Mouse (Mus musculus) embryonic facial prominence, embryonic 12.5 days (tissue): Measurements from ENCODE around the gene Tie1. TPM values are rescaled to one million over a fixed set of nuclear protein-coding genes. Genes with fewer than 3 reads are reported as not detected.

Experiments
- ATAC-seq: fragments of 200-750 bp; cut with Nextera tagmentation; 2 replicates; pipeline ENCODE4 v1.8.0; 2017; ENCODE audit not compliant: insufficient number of reproducible peaks, insufficient read depth, low FRiP score, low TSS enrichment
- H3K27ac ChIP-seq: fragments of 300-500 bp; sonication (generic); 2 replicates; pipeline ENCODE4 v1.5.1; 2016; ENCODE audit warnings: mild to moderate bottlenecking
- H3K27me3 ChIP-seq: fragments of 300-500 bp; sonication (generic); 2 replicates; pipeline ENCODE4 v1.6.1; 2016; ENCODE audit warnings: mild to moderate bottlenecking, moderate library complexity
- H3K36me3 ChIP-seq: fragments of 300-500 bp; sonication (generic); 2 replicates; pipeline ENCODE4 v1.6.1; 2016; ENCODE audit warnings: mild to moderate bottlenecking
- H3K4me1 ChIP-seq: fragments of 300-500 bp; sonication (generic); 2 replicates; pipeline ENCODE4 v1.6.1; 2016
- H3K4me2 ChIP-seq: fragments of 300-500 bp; sonication (generic); replicated peaks from 2 replicates; pipeline ENCODE4 v1.6.1; 2016; ENCODE audit warnings: mild to moderate bottlenecking, moderate library complexity
- H3K4me3 ChIP-seq: fragments of 300-500 bp; sonication (generic); 2 replicates; pipeline ENCODE4 v1.5.1; 2016; ENCODE audit warnings: mild to moderate bottlenecking
- H3K9ac ChIP-seq: fragments of 300-500 bp; sonication (generic); 2 replicates; pipeline ENCODE4 v1.6.1; 2016; ENCODE audit warnings: mild to moderate bottlenecking, moderate library complexity
- H3K9me3 ChIP-seq: fragments of 300-500 bp; sonication (generic); 2 replicates; pipeline ENCODE4 v1.6.1; 2016; ENCODE audit warnings: mild to moderate bottlenecking, moderate library complexity
- WGBS: fragments of 180-500 bp; shearing (Covaris S2); methylation state at CpG from one replicate; pipeline ENCODE4 v1.1.7; 2016; 5-methylcytosine and 5-hydroxymethylcytosine counted together
- polyA plus RNA-seq: library from polyadenylated mRNA; unstranded; fragments of >200 nt; fragmentation: Nextera tagmentation; extraction: Ambion mirVana; gene quantifications from 2 replicates; pipeline ENCODE4 v1.2.1, GENCODE M21; 2016

Gene Tie1
- polyA plus RNA-seq, 1 experiment from 2014 or later: 23.3 TPM

DNA sequence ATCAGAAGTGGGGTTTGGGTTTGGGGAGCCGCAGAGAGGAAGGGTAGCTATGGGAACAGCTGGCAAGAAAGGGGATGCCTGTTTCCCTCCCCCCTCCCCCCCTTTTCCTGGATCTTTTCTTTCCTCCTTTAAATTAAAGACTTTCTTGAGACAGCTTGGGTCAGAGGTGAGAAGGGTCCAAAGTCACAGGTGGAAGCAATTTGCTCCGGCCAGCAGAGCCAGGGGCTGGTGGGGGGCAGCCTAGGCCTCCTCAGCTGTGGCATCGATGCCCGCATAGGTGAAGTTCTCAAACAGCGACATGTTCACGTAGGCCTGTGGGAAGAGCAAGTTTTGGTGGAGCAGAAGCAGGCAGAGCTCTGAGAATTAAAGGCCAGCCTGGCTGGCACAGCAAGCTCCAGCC is 18.6 kb downstream of the Tie1 start:
- Histone ChIP-seq H3K9me3 (no peaks in the 10 kb centered on the region), H3K27ac (no peak overlapping the region), H3K9ac (no peak overlapping the region), H3K4me1 (peaks cover 11% of the 10 kb centered on the region; the same call in 1 of the 2 replicates), H3K36me3 (no peaks in the 10 kb centered on the region), H3K4me3 (no peak overlapping the region), H3K4me2 (no peak overlapping the region), H3K27me3 (no peaks in the 10 kb centered on the region)
- no peak for ATAC-seq
- WGBS: 30% methylated on average over 6 of the region's 6 CpGs

DNA sequence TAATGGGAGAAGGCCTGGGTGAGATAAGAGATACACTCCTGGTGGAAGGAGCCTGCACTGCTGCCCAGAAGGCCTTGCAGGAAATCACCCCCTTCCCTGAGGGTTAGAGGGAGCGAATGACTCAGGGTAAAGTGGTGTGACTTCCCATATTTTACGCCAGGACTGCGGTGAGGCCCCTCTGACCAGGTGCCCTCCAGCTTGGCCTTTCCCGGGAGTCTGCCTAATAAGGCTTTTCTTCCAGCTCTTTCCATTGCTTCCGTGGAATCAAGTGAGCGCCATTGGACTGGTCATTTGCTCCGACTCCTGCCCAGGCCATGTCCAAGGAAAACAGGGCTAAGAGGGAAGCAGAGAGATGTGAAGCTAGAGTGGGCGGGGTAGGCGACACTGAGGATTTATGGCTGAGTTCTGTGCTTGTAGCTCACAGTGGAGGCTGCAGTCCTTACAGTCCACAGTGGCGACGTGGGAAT is 24.1 kb downstream of the Tie1 start:
- ATAC-seq: no peak
- peaks cover 5% of the 10 kb centered on the region; the same call in 1 of the 2 replicates for H3K4me1 ChIP-seq
- H3K4me3 ChIP-seq: no peak overlapping the region
- 50% methylated on average over 11 of the region's 11 CpGs for WGBS
- no peak overlapping the region for H3K27ac ChIP-seq
- H3K27me3 ChIP-seq: no peaks in the 10 kb centered on the region
- H3K4me2 ChIP-seq: no peak overlapping the region
- no peak overlapping the region for H3K9ac ChIP-seq
- H3K36me3 ChIP-seq: no peaks in the 10 kb centered on the region
- H3K9me3 ChIP-seq: no peaks in the 10 kb centered on the region

DNA sequence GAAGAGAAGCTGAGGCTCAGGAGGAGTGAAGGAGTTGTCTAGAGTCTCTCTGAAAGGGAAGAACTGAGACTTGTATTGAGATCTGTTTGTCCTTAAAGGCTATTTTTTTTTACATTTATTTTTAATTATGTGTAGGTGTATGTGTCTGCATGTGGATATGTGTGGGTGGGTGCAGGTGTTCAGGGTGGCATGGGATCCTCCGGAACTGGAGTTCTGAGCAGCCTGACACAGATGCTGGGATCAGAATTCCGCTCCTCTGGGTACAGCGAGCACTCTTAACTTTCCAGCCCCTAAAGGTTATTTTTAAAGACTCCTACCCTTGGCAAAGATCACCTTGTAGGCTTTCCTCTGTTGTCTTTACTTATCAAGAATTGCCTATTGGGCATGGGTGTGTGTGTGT is 24.9 kb downstream of the Tie1 start:
- WGBS: 85% methylated on average over 3 of the region's 3 CpGs
- H3K9ac ChIP-seq: no peak overlapping the region

GRCm38 (mm10) chr4:118457345-118457975 is 32.4 kb downstream of the Tie1 start, which contains the start of gene Mpl:
Mpl (minus strand) TSS chr4:118457513.
- H3K27ac ChIP-seq: no peak within 1 kb of the TSS
- no peak for ATAC-seq
- H3K4me1 ChIP-seq: no peaks in the 10 kb centered on the region
- no peak within 1 kb of the TSS for H3K4me3 ChIP-seq
- no peaks in the 10 kb centered on the region for H3K9me3 ChIP-seq
- H3K4me2 ChIP-seq: no peak within 1 kb of the TSS
- H3K36me3 ChIP-seq: no peaks in the 10 kb centered on the region
- H3K27me3 ChIP-seq: no peaks in the 10 kb centered on the region
- WGBS: 70% methylated on average over 9 of the region's 9 CpGs
- H3K9ac ChIP-seq: no peak within 1 kb of the TSS

More for the DNA sequence above, 24.9 kb downstream of the Tie1 start:
- Histone ChIP-seq H3K27me3 (no peaks in the 10 kb centered on the region), H3K4me2 (no peak overlapping the region), H3K9me3 (no peaks in the 10 kb centered on the region), H3K4me1 (0 out of 2 replicates have a peak, but pooled peaks cover 2% of the 10 kb centered on the region), H3K4me3 (no peak overlapping the region), H3K27ac (no peak overlapping the region), H3K36me3 (no peaks in the 10 kb centered on the region)
- no peak for ATAC-seq

GRCm38 (mm10) chr4:118446415-118447153 is 43.3 kb downstream of the Tie1 start:
- Histone ChIP-seq H3K4me1 (peaks cover 6% of the 10 kb centered on the region), H3K9me3 (no peaks in the 10 kb centered on the region), H3K4me2 (peak overlapping the region; percentile 65), H3K27ac (no peak overlapping the region), H3K4me3 (peak overlapping the region; percentile 37), H3K36me3 (no peaks in the 10 kb centered on the region), H3K27me3 (no peaks in the 10 kb centered on the region), H3K9ac (peak overlapping the region; percentile 41)
- 29% methylated on average over 24 of the region's 24 CpGs for WGBS
- peak; percentile 25; the same call in 1 of the 2 replicates for ATAC-seq

DNA sequence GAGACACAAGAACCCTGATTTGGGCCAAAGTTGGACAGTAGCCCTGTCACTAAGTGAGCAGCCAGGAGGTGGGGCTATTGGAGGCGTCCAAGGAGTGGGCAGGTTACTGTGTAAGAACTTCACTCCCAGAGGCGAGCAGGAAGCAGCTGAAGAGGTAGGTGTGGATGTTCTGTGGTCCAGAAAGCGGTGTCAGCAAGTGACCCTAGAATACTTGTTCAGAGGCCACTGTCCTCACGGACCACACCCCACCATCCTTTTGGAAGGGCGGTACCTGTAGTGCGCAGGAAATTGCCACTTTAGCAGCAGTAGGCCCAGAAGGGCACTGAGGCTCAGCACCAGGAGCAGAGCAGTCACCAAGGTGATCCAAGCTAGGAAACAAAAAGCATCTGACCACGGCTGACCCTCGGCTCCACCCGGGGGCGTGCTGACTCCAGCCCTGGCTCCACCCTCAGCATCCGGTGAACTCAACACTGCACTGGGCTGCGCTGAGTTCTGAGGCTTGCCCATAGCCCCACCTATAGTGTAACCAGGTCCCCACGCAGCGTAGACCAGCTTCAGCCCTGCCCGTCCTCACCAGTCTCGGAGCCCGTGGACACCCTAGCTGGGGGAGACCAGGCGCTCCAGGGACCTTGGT is 44.0 kb downstream of the Tie1 start:
- Histone ChIP-seq H3K4me3 (peak overlapping the region; percentile 37), H3K9me3 (no peaks in the 10 kb centered on the region), H3K4me2 (peak overlapping the region; percentile 65), H3K36me3 (no peaks in the 10 kb centered on the region), H3K9ac (peak overlapping the region; percentile 41), H3K27me3 (no peaks in the 10 kb centered on the region), H3K4me1 (peaks cover 6% of the 10 kb centered on the region), H3K27ac (no peak overlapping the region)
- WGBS: 15% methylated on average over 18 of the region's 18 CpGs
- ATAC-seq: peak; percentile 85

GRCm38 (mm10) chr4:118445088-118445487 is 44.8 kb downstream of the Tie1 start:
- Histone ChIP-seq H3K9me3 (no peaks in the 10 kb centered on the region), H3K4me3 (no peak overlapping the region), H3K4me1 (peaks cover 6% of the 10 kb centered on the region), H3K9ac (no peak overlapping the region), H3K27me3 (no peaks in the 10 kb centered on the region), H3K36me3 (no peaks in the 10 kb centered on the region), H3K27ac (no peak overlapping the region), H3K4me2 (no peak overlapping the region)
- no peak for ATAC-seq
- 86% methylated on average over 10 of the region's 10 CpGs for WGBS

- no peaks in the 10 kb centered on the region for H3K9me3 ChIP-seq
- H3K9ac ChIP-seq: peak overlapping the region; percentile 63
- H3K27ac ChIP-seq: peak overlapping the region; percentile 90
- peaks cover 30% of the 10 kb centered on the region for H3K4me1 ChIP-seq
- WGBS: 6% methylated on average over 12 of the region's 12 CpGs
- peaks cover 28% of the 10 kb centered on the region for H3K36me3 ChIP-seq
- peak overlapping the region; percentile 95 for H3K4me2 ChIP-seq
- H3K27me3 ChIP-seq: no peaks in the 10 kb centered on the region
- ATAC-seq: no peak
- peak overlapping the region; percentile 76 for H3K4me3 ChIP-seq
Observed at GRCm38 (mm10) chr4:118437829-118438253, 52.0 kb downstream of the Tie1 start.

GRCm38 (mm10) chr4:118436820-118437603 is 52.8 kb downstream of the Tie1 start, which contains the start of gene Cdc20:
Cdc20 (minus strand) TSS chr4:118437352.
- Histone ChIP-seq H3K27ac (peak within 1 kb of the TSS; percentile 90), H3K9me3 (no peaks in the 10 kb centered on the region), H3K4me1 (peaks cover 30% of the 10 kb centered on the region), H3K4me2 (peak within 1 kb of the TSS; percentile 95), H3K4me3 (peak within 1 kb of the TSS; percentile 76), H3K9ac (peak within 1 kb of the TSS; percentile 83), H3K27me3 (no peaks in the 10 kb centered on the region), H3K36me3 (peaks cover 37% of the 10 kb centered on the region)
- WGBS: under 1% methylated on average over 67 of the region's 67 CpGs
- ATAC-seq: peak; percentile 94

- Histone ChIP-seq H3K4me1 (peaks cover 45% of the 10 kb centered on the region), H3K27ac (no peak overlapping the region), H3K4me2 (no peak overlapping the region), H3K36me3 (peaks cover 48% of the 10 kb centered on the region), H3K4me3 (no peak overlapping the region), H3K9ac (peak overlapping the region; percentile 15; the same call in 1 of the 2 replicates), H3K27me3 (no peaks in the 10 kb centered on the region), H3K9me3 (no peaks in the 10 kb centered on the region)
- 82% methylated on average over 8 of the region's 8 CpGs for WGBS
- no peak for ATAC-seq
Observed at GRCm38 (mm10) chr4:118432332-118432731, 57.5 kb downstream of the Tie1 start.
